Mouse (Mus musculus) liver, adult 2 months (tissue): ENCODE data around the gene 6330403K07Rik. TPM values are rescaled to one million over a fixed set of nuclear protein-coding genes. Genes with fewer than 3 reads are reported as not detected.

Source experiments
- DNase-seq: peaks from one replicate; pipeline ENCODE4 v3.0.0-alpha.2; 2011; ENCODE audit warnings: low read depth, low spot score; ENCODE audit errors: extremely low read depth
- H3K27ac ChIP-seq: fragments of 200-500 bp; replicated peaks from 2 replicates; pipeline ENCODE4 v1.5.1; 2012; ENCODE audit warnings: low read depth, mild to moderate bottlenecking, control low read depth, inconsistent platforms, low read length; ENCODE audit not compliant: insufficient read depth
- H3K27me3 ChIP-seq: fragments of 200-500 bp; 2 replicates; pipeline ENCODE4 v1.6.1; 2012; ENCODE audit warnings: mild to moderate bottlenecking, moderate library complexity, low read length, inconsistent platforms; ENCODE audit not compliant: control insufficient read depth, insufficient read depth
- H3K36me3 ChIP-seq: fragments of 200-500 bp; 2 replicates; pipeline ENCODE4 v1.6.1; 2012; ENCODE audit warnings: low read length, inconsistent platforms; ENCODE audit not compliant: control insufficient read depth, insufficient read depth
- H3K4me1 ChIP-seq: fragments of 200-500 bp; 2 replicates; pipeline ENCODE4 v1.6.1; 2011; ENCODE audit warnings: low read length; ENCODE audit not compliant: control insufficient read depth, insufficient read depth
- H3K4me3 ChIP-seq: fragments of 200-500 bp; 2 replicates; pipeline ENCODE4 v1.5.1; 2011; ENCODE audit warnings: low read depth, mild to moderate bottlenecking, control low read depth, low read length, moderate library complexity; ENCODE audit not compliant: insufficient read depth
- H3K79me2 ChIP-seq: fragments of 200-500 bp; 2 replicates; pipeline ENCODE4 v1.6.1; 2012; ENCODE audit warnings: inconsistent platforms, mild to moderate bottlenecking, low read length, moderate library complexity; ENCODE audit not compliant: control insufficient read depth, insufficient read depth
- H3K9ac ChIP-seq: fragments of 200-500 bp; 2 replicates; pipeline ENCODE4 v1.6.1; 2012; ENCODE audit warnings: low read depth, mild to moderate bottlenecking, control low read depth, inconsistent platforms, low read length
- CTCF ChIP-seq: fragments of 200-500 bp; IDR thresholded peaks from 2 replicates; pipeline ENCODE4 v1.5.1; 2011; ENCODE audit warnings: low read depth, low read length, control low read depth
- POLR2A ChIP-seq: fragments of 200-500 bp; IDR thresholded peaks from 2 replicates; pipeline ENCODE4 v1.6.1; 2011; ENCODE audit warnings: low read length, control low read depth; ENCODE audit not compliant: insufficient read depth; ENCODE audit errors: extremely low read depth
- WGBS: fragments of 180-500 bp; shearing (Covaris S2); methylation state at CpG from one replicate; pipeline ENCODE4 v1.1.7; 2018; 5-methylcytosine and 5-hydroxymethylcytosine counted together
- polyA plus RNA-seq: library from polyadenylated mRNA; depleted of rRNA; stranded (reverse); fragments of >200 nt; gene quantifications from 2 replicates; pipeline ENCODE4 v1.2.3, GENCODE M21; 2012
- total RNA-seq: library from RNA; depleted of rRNA; stranded (reverse); fragments of >200 nt; gene quantifications from 2 replicates; pipeline ENCODE4 v1.2.3, GENCODE M21; 2014

6330403K07Rik gene
- total and polyA plus RNA-seq, 2 experiments: not detected

- DNase-seq: peak; percentile 98
- Histone ChIP-seq H3K4me1 (peaks cover 43% of the 10 kb centered on the region), H3K4me3 (peak overlapping the region; percentile 36), H3K27ac (peak overlapping the region; percentile 93), H3K79me2 (peaks cover 19% of the 10 kb centered on the region; the same call in 1 of the 2 replicates), H3K27me3 (no peaks in the 10 kb centered on the region), H3K36me3 (peaks cover 9% of the 10 kb centered on the region), H3K9ac (peak overlapping the region; percentile 71)
- TF ChIP-seq POLR2A: no peak
- no peak for TF ChIP-seq CTCF
- 21% methylated on average over 1 of the region's 1 CpGs for WGBS
Measured at GRCm38 (mm10) chr11:71017051-71017450, 16.3 kb downstream of the 6330403K07Rik start.

- peak overlapping the region; percentile 66 for H3K27ac ChIP-seq
- 28% methylated on average over 7 of the region's 7 CpGs for WGBS
- H3K4me1 ChIP-seq: peaks cover 44% of the 10 kb centered on the region
- H3K4me3 ChIP-seq: no peak overlapping the region
- no peaks in the 10 kb centered on the region for H3K27me3 ChIP-seq
- no peak overlapping the region for H3K9ac ChIP-seq
- peak; percentile 100 for DNase-seq
- peaks cover 7% of the 10 kb centered on the region; the same call in 1 of the 2 replicates for H3K79me2 ChIP-seq
- TF ChIP-seq POLR2A (no peak), CTCF (peak; percentile 16; the same call in 1 of the 2 replicates)
- H3K36me3 ChIP-seq: peaks cover 40% of the 10 kb centered on the region
Measured at GRCm38 (mm10) chr11:71012743-71013142, 20.6 kb downstream of the 6330403K07Rik start.

- WGBS: 14% methylated on average over 3 of the region's 3 CpGs
- TF ChIP-seq CTCF (no peak), POLR2A (no peak)
- no peak overlapping the region for H3K9ac ChIP-seq
- H3K79me2 ChIP-seq: no peaks in the 10 kb centered on the region; the same call in 1 of the 2 replicates
- no peak overlapping the region for H3K4me3 ChIP-seq
- peak; percentile 98 for DNase-seq
- peaks cover 39% of the 10 kb centered on the region for H3K36me3 ChIP-seq
- H3K27ac ChIP-seq: no peak overlapping the region
- H3K27me3 ChIP-seq: no peaks in the 10 kb centered on the region
- peaks cover 18% of the 10 kb centered on the region for H3K4me1 ChIP-seq
Measured at GRCm38 (mm10) chr11:71008321-71008720, 25.0 kb downstream of the 6330403K07Rik start.

- WGBS: 45% methylated on average over 7 of the region's 7 CpGs
- TF ChIP-seq CTCF: no peak
- no peak for TF ChIP-seq POLR2A
- Histone ChIP-seq H3K9ac (no peak overlapping the region), H3K27ac (peak overlapping the region; percentile 59; the same call in 1 of the 2 replicates), H3K4me1 (peaks cover 21% of the 10 kb centered on the region), H3K79me2 (peaks cover under 1% of the 10 kb centered on the region; the same call in 1 of the 2 replicates), H3K36me3 (peaks cover 38% of the 10 kb centered on the region), H3K27me3 (no peaks in the 10 kb centered on the region), H3K4me3 (no peak overlapping the region)
- DNase-seq: peak; percentile 28
Measured at GRCm38 (mm10) chr11:71007831-71008230, 25.5 kb downstream of the 6330403K07Rik start.

GRCm38 (mm10) chr11:71007026-71007425, 26.3 kb downstream of the 6330403K07Rik start:
- Histone ChIP-seq H3K9ac (no peak overlapping the region), H3K27ac (peak overlapping the region; percentile 67), H3K4me3 (no peak overlapping the region), H3K4me1 (peaks cover 23% of the 10 kb centered on the region), H3K27me3 (no peaks in the 10 kb centered on the region), H3K36me3 (peaks cover 37% of the 10 kb centered on the region), H3K79me2 (peaks cover 7% of the 10 kb centered on the region; the same call in 1 of the 2 replicates)
- no peak for TF ChIP-seq POLR2A
- TF ChIP-seq CTCF: no peak
- peak; percentile 40 for DNase-seq
- WGBS: 51% methylated on average over 6 of the region's 6 CpGs

- TF ChIP-seq CTCF (no peak), POLR2A (no peak)
Measured at GRCm38 (mm10) chr11:71005046-71005445, 28.3 kb downstream of the 6330403K07Rik start.

More at GRCm38 (mm10) chr11:71005046-71005445, 28.3 kb downstream of the 6330403K07Rik start:
- peak; percentile 53 for DNase-seq
- peaks cover 23% of the 10 kb centered on the region for H3K36me3 ChIP-seq
- H3K27ac ChIP-seq: peak overlapping the region; percentile 64
- H3K9ac ChIP-seq: no peak overlapping the region
- no peak overlapping the region for H3K4me3 ChIP-seq
- H3K4me1 ChIP-seq: peaks cover 22% of the 10 kb centered on the region
- H3K27me3 ChIP-seq: no peaks in the 10 kb centered on the region
- H3K79me2 ChIP-seq: peaks cover 7% of the 10 kb centered on the region; the same call in 1 of the 2 replicates
- 28% methylated on average over 5 of the region's 5 CpGs for WGBS
